Mouse (Mus musculus) megakaryocyte-erythroid progenitor cell, adult 5-6 weeks (primary cell): ENCODE results near the gene Zfr. TPM values are rescaled to one million over a fixed set of nuclear protein-coding genes. Genes with fewer than 3 reads are reported as not detected.
"Not testable (repeated sequence)": the region's sequence is repeated elsewhere in the genome, so short reads cannot be mapped to it uniquely, and the experiment has no call there.

Experiments used
- ATAC-seq: replicated peaks from 2 replicates; pipeline ENCODE4 v1.8.0; 2016; ENCODE audit warnings: mild to moderate bottlenecking, inconsistent platforms; ENCODE audit not compliant: severe bottlenecking, poor library complexity, low FRiP score, low TSS enrichment
- total RNA-seq, 2 experiments: library from RNA; stranded (forward) in 1 of 2; stranded (reverse) in 1 of 2; fragments of 200-1000, 215-1000 nt in 1 of 2; fragments of >200 nt in 1 of 2; fragmentation: Nextera tagmentation in 1 of 2; gene quantifications; 2 replicates each; pipeline ENCODE4 v1.2.3; 2014 to 2017

Zfr gene
- total RNA-seq, 2 experiments from 2014 or later: 71.9 to 100 TPM

GRCm38 (mm10) chr15:12206646-12207222 lies 89.1 kb downstream of the Zfr start:
- ATAC-seq: no peak

DNA sequence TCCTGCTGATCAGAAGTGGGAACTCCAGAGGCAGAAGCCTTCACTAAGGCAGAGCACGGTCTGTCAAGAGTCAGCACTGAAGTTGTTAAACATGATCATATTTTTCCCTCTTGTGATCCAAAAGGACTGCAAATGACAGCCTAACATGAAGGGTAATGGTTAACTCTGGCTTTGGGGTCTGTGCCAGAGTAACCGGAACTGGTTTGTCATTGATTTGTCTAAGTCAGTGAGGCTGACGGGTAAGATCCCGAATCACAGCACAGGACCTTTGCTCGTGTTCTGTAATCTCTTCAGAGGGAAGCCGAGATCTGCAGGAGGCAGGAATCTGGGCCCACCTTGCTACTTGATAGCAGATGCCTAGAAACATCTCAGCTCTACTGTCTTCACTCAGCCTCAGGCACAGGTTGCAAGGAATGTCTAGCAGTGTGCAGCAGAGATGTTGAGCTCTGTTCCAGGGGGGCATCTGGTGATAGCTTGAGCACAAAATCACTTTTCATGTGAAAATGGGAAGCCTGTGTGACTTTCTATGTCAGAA lies 90.0 kb downstream of the Zfr start:
- no peak for ATAC-seq

DNA sequence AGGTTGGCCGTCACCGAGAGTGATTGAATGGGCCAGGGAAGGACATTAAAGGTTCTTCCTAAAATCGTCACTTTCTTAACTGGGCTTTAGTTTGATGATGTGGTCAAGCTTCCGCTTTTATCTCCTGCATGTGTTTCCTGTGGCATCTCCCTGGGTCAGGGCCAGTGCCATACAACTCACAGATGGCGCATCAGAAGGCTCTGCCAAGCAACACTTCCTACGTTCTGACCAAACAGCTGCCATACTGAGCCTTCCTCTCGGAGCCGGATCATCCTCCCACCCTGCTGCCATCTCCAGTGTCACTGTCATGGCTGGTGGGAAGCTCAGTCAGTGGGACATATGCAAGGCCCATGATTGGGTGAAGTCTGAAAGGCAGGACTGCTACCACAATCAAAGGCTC lies 93.9 kb downstream of the Zfr start:
- ATAC-seq: 0 out of 2 replicates have a peak, but pooled peaks have one; percentile 15

- ATAC-seq: no peak
Observed at GRCm38 (mm10) chr15:12212266-12212665, 94.6 kb downstream of the Zfr start.

DNA sequence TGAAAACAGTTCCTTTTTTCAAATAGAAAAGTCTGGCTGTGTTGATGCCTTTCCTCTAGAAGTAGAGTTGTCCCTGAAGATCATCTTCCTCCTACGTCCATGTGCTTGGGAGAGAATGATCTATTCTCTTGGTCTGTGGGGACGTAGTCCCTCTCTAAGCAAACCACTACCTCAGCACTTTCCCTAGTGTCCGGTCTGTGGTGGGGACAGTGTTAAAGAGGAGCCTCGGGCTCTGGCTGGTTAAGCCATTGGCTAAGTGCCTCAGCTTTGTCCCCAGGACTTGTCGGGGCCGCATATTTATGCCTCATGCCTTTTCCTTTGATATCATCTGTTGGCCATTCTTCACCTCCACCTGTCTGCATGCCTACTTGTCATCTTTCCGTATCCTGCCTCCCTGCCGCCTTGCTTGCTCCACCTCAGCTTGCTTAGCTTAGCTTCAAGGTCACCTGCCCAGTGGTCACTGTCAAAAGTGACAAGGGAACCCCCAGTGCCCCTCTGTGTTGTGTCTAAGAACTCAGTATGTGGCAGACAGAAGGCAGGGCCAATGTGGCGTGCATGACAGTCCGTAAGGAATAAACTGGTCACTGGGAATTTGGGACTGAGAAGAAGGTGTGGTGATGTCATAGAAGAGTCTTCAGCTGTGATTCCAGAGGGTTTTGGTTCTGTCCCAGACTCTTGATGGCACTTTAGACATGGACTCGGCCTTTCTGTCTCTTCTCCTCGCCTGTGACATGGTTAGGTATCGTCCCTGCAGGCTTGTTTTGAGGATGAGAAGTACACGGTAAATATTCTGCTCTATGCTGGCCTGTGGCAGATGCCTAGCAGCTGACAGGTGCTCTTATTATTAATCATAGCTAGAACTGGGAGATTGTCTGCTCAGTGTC lies 97.1 kb downstream of the Zfr start:
- no peak for ATAC-seq

DNA sequence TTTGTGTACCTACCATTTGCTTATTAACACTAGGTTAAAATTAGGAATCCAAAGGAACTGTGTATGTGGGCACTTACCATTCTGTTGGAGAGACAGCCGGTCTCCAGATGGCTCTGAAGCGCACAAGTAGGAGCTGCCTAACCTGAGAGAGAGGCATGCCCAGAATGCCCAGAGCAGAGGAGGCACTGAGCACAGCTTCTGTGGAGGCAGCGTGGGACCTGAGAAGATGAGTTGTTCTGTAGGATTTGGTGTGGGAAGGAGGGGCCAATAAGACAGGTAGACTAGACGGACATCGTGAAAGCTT lies 97.7 kb downstream of the Zfr start:
- no peak for ATAC-seq

DNA sequence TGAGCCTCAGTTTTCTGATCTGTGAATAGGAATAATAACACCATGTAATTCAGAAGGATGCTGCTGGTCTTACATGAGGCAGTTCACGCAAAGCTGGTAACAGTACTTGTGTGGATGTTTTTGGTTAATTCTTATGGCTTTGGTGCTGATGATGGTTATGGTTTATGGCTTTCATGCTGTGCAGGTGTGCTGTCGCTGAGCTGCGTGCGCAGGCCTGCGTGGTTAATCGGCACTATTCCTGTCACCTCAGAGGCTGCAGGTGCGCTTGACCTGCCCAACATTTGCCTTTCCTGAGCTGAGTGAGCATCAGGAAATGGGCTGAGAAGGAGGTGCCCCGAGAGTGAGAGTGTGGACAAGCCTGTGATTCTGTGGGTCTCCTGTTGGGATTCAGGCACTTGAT lies 98.5 kb downstream of the Zfr start:
- ATAC-seq: no peak

GRCm38 (mm10) chr15:12216798-12217197 lies 99.2 kb downstream of the Zfr start:
- peak; percentile 55 for ATAC-seq

- not testable (repeated sequence) for ATAC-seq
Observed at GRCm38 (mm10) chr15:12217332-12217731, 99.7 kb downstream of the Zfr start.

DNA sequence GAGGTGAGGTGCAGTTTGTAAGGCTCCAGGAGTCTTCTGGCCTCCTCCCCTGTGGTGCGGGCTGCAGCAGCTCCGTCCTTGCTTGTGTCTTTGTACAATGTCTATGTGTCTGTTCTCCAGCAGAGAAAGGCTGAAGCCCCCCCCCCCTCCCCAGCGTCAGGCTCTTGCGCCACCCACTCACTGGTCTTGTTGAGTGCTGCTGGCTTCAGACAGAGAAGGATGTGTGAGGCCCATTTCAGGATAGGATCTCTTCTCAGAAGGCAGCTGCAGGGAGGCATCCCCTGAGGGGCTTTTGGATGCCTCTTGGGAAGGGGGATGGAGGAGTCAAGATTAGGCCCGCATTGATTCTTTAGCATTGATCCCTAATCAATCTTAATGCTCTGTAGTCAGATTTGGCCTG lies 100.2 kb downstream of the Zfr start:
- no peak for ATAC-seq

DNA sequence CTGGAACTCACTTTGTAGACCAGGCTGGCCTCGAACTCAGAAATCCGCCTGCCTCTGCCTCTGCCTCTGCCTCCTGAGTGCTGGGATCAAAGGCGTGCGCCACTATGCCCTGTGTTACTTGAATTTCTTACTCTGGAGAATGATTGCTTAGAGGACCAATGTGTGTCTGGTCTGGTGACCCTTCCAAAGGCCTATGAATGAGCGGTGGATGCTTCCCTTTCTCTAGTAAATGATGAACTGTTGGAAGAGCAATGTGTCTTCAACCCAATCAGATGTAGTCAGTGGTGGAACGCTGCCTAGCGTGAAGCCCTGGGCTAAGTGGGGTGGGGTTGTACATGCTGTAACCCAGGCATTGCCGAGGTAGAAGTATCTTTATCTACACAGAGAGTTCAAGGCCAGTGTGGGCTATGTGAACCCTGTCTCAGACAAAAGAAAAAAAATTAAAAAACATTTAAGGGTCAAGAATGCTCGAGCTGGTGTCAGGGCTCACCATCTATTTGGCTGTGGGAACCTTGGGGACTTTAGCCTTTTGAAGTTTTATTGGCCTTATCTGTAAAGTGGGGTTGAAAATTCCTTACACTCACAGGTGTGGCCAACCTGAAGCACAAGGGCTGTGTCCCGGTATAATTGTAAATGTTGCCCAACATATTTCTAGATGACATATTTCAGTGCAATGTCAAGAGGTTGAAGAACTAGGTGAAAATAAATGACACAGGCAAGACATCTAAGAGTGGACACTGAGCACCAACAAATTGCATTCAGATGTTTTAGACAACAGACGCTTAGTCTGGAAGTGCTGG lies 101.2 kb downstream of the Zfr start:
- ATAC-seq: 0 out of 2 replicates have a peak, but pooled peaks have one; percentile 4

- no peak for ATAC-seq
Observed at GRCm38 (mm10) chr15:12221131-12221530, 103.5 kb downstream of the Zfr start.

- ATAC-seq: no peak
Observed at GRCm38 (mm10) chr15:12222564-12223302, 105.1 kb downstream of the Zfr start.

GRCm38 (mm10) chr15:12223393-12223792 lies 105.8 kb downstream of the Zfr start:
- no peak for ATAC-seq

- ATAC-seq: no peak
Observed at GRCm38 (mm10) chr15:12224239-12224638, 106.6 kb downstream of the Zfr start.

DNA sequence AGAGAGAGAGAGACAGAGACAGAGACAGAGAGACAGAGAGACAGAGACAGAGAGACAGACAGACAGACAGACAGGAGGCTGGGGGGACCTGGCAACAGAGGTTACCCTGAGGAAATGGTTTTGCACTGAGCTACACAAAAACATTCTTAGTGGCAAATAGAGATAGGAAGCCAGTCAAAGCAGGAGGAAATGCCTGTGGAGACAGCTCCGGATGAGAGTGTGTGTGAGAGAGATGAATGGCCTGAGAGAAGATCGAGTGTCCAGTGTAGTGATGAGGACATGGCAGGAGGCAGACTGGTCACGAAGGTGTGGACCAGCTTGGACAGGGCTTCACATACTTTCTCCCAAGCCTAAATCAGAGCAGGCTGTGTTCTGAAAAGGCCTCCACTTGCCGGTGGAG lies 107.4 kb downstream of the Zfr start:
- ATAC-seq: no peak

GRCm38 (mm10) chr15:12226908-12227307 lies 109.3 kb downstream of the Zfr start:
- no peak for ATAC-seq

DNA sequence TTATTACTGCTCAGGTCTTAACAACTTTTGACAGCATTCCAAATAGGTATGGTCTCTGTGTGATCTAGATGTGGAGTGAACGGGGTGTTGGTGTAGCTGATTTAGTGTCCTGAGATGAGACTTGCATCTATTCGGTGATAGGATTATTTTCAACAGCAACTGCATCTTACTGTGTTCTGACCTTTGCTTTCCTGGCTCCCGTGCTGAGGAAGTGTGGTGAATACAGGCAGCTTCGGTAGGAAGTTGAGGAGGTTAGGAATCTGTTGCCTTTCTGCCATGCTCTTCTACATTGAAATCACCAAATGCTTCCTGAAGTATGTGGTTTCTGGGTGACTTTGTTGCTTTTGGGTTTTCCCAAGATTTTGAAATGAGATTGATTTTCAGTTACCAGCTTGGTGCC lies 109.7 kb downstream of the Zfr start:
- ATAC-seq: no peak

DNA sequence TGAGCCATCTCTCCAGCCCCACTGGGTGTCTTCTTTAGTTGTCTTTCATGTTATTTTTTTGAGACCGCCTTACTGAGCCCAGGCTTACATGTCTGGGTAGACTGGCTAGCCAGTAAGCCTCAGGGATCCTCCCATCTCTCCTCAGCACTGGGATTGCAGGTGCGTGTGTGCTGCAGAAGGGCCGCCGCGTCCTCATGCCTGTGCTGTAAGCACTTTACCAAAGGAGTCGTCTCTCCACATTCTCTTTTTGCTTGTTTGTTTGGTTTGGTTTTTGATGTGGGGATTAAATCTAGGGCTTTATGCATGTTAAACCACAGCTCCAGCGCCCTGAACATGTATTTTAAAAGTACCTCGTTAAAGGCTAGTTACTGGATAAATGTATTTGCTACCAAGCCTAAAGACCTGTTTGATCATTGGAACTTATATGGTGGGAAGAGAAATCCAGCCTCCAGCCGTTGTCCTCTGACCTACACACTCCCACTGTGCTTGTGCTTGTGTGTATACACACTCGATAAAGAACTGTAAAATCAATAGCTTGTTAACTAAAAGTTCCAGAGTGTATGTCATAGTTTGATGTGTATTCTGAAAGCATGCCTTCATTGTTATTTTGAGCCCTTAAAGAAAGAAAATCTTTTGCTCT lies 112.1 kb downstream of the Zfr start:
- ATAC-seq: 0 out of 2 replicates have a peak, but pooled peaks have one; percentile 2
